Mouse (Mus musculus) kidney, postnatal 0 days (tissue): ENCODE results near the gene Nanos1. TPM values are rescaled to one million over a fixed set of nuclear protein-coding genes. Genes with fewer than 3 reads are reported as not detected.
A peak's percentile ranks its signal among the peaks of the same experiment; 100 is the strongest.

Experiments used
- ATAC-seq: fragments of 200-750 bp; cut with Nextera tagmentation; replicated peaks from 2 replicates; pipeline ENCODE4 v1.8.0; 2017; ENCODE audit warnings: low read depth, moderate number of reproducible peaks, moderate TSS enrichment, moderate library complexity; ENCODE audit not compliant: low FRiP score
- DNase-seq: peaks from one replicate; pipeline ENCODE4 v3.0.0-alpha.2; 2016; ENCODE audit warnings: low spot score
- H3K27ac ChIP-seq: fragments of 300-500 bp; sonication (generic); 2 replicates; pipeline ENCODE4 v1.5.1; 2014; ENCODE audit warnings: mild to moderate bottlenecking
- H3K27me3 ChIP-seq: fragments of 300-500 bp; sonication (generic); 2 replicates; pipeline ENCODE4 v1.6.1; 2014; ENCODE audit warnings: low read length, mixed read lengths; ENCODE audit not compliant: insufficient read depth
- H3K36me3 ChIP-seq: fragments of 300-500 bp; sonication (generic); 2 replicates; pipeline ENCODE4 v1.6.1; 2014; ENCODE audit warnings: low read length, mixed read lengths; ENCODE audit not compliant: insufficient read depth
- H3K4me1 ChIP-seq: fragments of 300-500 bp; sonication (generic); replicated peaks from 2 replicates; pipeline ENCODE4 v1.6.1; 2014; ENCODE audit warnings: antibody characterized with exemption, low read length, mixed read lengths; ENCODE audit not compliant: insufficient read depth
- H3K4me2 ChIP-seq: fragments of 300-500 bp; sonication (generic); 2 replicates; pipeline ENCODE4 v1.6.1; 2014; ENCODE audit warnings: mild to moderate bottlenecking, low read length, moderate library complexity, mixed read lengths
- H3K4me3 ChIP-seq: fragments of 300-500 bp; sonication (generic); replicated peaks from 2 replicates; pipeline ENCODE4 v1.5.1; 2014; ENCODE audit warnings: low read depth, low read length
- H3K9ac ChIP-seq: fragments of 300-500 bp; sonication (generic); 2 replicates; pipeline ENCODE4 v1.6.1; 2014; ENCODE audit warnings: low read depth, low read length
- H3K9me3 ChIP-seq: fragments of 300-500 bp; sonication (generic); replicated peaks from 2 replicates; pipeline ENCODE4 v1.6.1; 2016; ENCODE audit warnings: low read length, inconsistent platforms, mixed read lengths
- CTCF ChIP-seq: IDR thresholded peaks from 2 replicates; pipeline ENCODE4 v1.5.1; 2016; ENCODE audit warnings: antibody characterized with exemption, low read depth, mild to moderate bottlenecking, moderate library complexity
- WGBS: fragments of 180-500 bp; shearing (Covaris S2); extraction: QIAGEN DNeasy Blood & Tissue Kit; methylation state at CpG from one replicate; pipeline ENCODE4 v1.1.7; 2014; 5-methylcytosine and 5-hydroxymethylcytosine counted together
- polyA plus RNA-seq: library from polyadenylated mRNA; unstranded; fragments of >200 nt; fragmentation: Nextera tagmentation; extraction: Ambion mirVana; gene quantifications from 2 replicates; pipeline ENCODE4 v1.2.1, GENCODE M21; 2015

The Nanos1 gene
- polyA plus RNA-seq, 1 experiment from 2014 or later: 0.75 TPM

DNA sequence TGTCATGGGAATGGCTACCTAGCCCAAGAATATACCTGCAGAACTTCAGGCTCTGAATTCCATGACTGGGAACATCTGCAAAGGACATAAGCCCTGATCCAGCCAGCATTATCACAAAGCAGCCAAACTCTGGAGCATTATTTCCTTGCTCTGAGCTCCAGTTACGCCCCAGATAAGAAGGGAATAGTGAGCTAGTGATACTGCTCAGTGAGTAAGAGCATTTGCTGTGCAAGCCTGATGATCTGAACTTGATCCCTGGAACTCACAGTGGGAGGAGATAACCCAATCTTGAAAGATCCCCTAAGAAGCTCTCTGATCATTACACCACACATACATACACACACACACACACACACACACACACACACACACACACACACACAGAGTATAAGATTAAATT, 24.5 kb upstream of the Nanos1 start:
- H3K4me1 ChIP-seq: no peaks in the 10 kb centered on the region
- H3K9ac ChIP-seq: no peak overlapping the region
- H3K4me3 ChIP-seq: no peak overlapping the region
- 70% methylated on average over 1 of the region's 1 CpGs for WGBS
- no peaks in the 10 kb centered on the region for H3K36me3 ChIP-seq
- H3K27me3 ChIP-seq: no peaks in the 10 kb centered on the region
- ATAC-seq (no peak), DNase-seq (no peak)
- H3K9me3 ChIP-seq: no peaks in the 10 kb centered on the region
- H3K27ac ChIP-seq: no peak overlapping the region
- H3K4me2 ChIP-seq: no peak overlapping the region
- no peak for TF ChIP-seq CTCF

DNA sequence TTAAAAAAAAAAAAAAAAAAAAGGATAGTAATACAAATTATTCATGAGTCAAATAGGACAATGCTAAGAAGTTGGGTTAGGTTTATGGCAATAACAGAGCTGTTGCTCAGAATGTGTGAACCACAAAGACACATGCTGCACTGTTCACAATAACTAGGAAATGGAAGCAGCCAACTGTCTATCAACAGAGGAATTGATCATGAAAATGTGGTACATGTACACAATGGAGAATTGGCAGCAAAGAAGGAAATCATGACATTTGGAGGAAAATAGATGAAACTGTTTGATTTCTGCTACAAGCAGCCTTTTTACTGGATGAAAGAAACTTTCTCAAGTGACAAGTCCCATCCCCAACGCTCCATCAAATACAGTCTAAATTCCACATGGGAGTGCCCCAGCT, 23.8 kb upstream of the Nanos1 start:
- no peak for ATAC-seq
- no peak for TF ChIP-seq CTCF
- no peak overlapping the region for H3K27ac ChIP-seq
- H3K36me3 ChIP-seq: no peaks in the 10 kb centered on the region
- H3K4me1 ChIP-seq: no peaks in the 10 kb centered on the region
- 74% methylated on average over 1 of the region's 1 CpGs for WGBS
- no peak overlapping the region for H3K4me2 ChIP-seq
- no peaks in the 10 kb centered on the region for H3K27me3 ChIP-seq
- H3K4me3 ChIP-seq: no peak overlapping the region
- H3K9ac ChIP-seq: no peak overlapping the region
- no peaks in the 10 kb centered on the region for H3K9me3 ChIP-seq
- DNase-seq: no peak

DNA sequence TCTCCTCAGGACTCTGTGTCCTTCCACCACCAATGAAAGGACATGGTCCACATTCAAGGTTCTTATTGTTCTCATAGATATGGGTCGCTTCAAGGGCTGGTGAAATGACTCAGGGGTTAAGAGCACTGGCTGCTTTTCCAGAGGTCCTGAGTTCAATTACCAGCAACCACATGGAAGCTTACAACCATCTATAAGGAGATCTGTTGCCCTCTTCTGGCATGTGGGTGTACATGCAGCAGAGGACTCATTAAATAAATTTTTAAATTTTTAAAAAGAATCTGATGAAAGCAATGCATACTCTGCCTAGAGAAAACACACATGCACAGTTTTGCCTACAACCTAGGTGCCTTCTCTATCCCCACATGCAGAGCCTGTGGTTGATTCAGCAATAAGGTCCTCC, 15.2 kb upstream of the Nanos1 start:
- H3K4me2 ChIP-seq: no peak overlapping the region
- H3K4me1 ChIP-seq: no peaks in the 10 kb centered on the region
- H3K27ac ChIP-seq: no peak overlapping the region
- no peak for DNase-seq
- H3K36me3 ChIP-seq: no peaks in the 10 kb centered on the region
- H3K9me3 ChIP-seq: no peaks in the 10 kb centered on the region
- no peaks in the 10 kb centered on the region for H3K27me3 ChIP-seq
- H3K4me3 ChIP-seq: no peak overlapping the region
- no peak for ATAC-seq
- no peak overlapping the region for H3K9ac ChIP-seq
- no peak; the same call in 1 of the 2 replicates for TF ChIP-seq CTCF
- WGBS: 71% methylated on average over 1 of the region's 1 CpGs

DNA sequence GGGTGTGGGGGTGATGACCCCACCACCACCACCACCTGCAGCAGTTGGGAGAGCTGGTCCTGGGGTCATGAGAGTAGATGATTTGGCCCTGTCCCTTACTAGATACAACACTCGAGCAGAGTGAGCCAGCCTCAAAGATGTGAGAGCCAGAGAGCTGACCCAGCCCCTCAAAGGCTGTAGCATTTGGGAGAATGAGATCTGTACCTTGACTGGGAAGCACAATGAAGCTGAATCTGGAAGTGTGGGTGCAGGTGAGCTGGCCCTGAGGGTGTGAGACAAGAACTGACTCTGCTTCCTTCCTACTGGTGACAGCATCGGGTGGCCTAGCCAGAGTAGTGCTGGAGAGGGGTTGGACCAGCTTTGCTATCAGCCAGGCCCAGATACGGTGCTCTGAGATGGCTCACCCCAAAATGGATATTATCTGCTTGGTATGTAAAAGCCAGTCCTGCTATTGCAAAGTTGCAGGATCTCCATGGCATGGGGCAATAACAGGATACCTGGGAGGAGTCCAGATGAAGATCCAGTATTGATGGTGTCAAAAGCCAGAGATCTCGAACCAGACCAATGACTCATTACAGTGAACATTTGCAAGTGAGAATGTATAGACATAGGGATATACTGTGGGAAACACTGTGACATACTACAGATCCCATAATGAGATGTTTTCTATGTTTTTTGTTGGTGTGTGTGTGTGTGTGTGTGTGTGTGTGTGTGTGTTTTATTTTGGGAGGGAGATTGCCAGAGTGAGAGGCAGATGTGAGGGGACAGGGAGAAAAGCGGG, 11.8 kb upstream of the Nanos1 start:
- Histone ChIP-seq H3K4me2 (no peak overlapping the region), H3K36me3 (no peaks in the 10 kb centered on the region), H3K4me1 (no peaks in the 10 kb centered on the region), H3K4me3 (no peak overlapping the region), H3K27me3 (no peaks in the 10 kb centered on the region), H3K9me3 (no peaks in the 10 kb centered on the region), H3K9ac (no peak overlapping the region), H3K27ac (no peak overlapping the region)
- ATAC-seq: no peak
- TF ChIP-seq CTCF: no peak
- DNase-seq: no peak
- 71% methylated on average over 5 of the region's 5 CpGs for WGBS

DNA sequence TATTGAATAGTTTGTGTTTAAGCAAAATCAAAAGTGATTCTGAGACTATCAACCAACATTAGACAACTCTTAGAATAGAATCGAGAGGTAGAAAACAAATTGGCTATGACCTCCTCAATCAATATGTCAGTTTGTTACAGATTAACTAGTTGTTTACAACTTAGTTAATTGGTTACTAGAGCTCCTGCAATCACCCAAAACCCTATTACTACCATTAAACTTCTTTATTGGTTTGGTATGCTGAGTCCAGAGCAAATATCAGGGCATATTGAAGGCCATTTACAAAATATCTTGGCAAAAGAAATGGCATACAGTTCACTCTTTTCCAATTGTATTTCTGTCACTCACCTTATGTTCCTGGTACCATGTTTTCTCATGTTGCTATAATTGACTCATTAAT, 8.0 kb upstream of the Nanos1 start:
- no peak overlapping the region for H3K4me2 ChIP-seq
- no peaks in the 10 kb centered on the region for H3K4me1 ChIP-seq
- TF ChIP-seq CTCF: no peak
- H3K9me3 ChIP-seq: no peaks in the 10 kb centered on the region
- ATAC-seq (no peak), DNase-seq (no peak)
- H3K27ac ChIP-seq: no peak overlapping the region
- WGBS: 66% methylated on average over 1 of the region's 1 CpGs
- H3K9ac ChIP-seq: no peak overlapping the region
- H3K36me3 ChIP-seq: no peaks in the 10 kb centered on the region
- no peak overlapping the region for H3K4me3 ChIP-seq
- no peaks in the 10 kb centered on the region for H3K27me3 ChIP-seq

DNA sequence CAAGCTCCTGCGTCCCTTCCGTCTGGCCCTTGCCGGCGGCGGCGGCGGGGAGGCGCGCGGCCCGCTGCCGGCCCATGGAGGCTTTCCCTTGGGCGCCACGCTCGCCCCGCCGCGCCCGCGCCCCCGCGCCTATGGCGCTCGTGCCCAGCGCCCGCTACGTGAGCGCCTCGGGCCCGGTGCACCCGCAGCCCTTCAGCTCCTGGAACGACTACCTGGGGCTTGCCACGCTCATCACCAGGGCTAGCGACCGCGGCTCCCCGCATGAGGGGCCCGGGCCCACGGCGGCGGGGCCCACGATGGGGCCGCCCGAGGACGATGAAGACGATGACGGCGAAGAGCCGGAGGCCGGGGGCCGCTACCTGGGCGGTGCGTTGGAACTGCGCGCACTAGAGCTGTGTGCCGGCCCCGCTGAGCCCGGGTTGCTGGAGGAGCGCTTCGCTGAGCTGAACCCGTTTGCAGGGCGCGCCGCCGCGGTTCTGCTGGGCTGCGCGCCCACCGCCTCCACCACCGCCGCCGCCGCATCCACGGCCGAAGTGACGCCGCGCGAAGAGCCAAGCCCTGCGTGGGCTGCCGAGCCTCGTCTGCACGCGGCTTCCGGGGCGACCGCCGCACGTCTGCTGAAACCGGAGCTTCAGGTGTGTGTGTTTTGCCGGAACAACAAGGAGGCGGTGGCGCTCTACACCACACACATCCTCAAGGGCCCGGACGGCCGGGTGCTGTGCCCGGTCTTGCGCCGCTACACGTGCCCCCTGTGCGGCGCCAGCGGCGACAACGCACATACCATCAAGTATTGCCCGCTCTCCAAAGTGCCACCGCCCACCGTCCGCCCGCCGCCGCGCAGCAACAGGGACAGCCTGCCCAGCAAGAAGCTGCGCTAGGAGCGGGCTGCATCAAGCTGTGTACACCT, 658 bp downstream of the Nanos1 start:
- DNase-seq: peak; percentile 29
- H3K4me1 ChIP-seq: peaks cover 10% of the 10 kb centered on the region; the same call in 1 of the 2 replicates
- WGBS: under 1% methylated on average over 101 of the region's 115 CpGs
- peak overlapping the region; percentile 88 for H3K4me2 ChIP-seq
- no peaks in the 10 kb centered on the region for H3K9me3 ChIP-seq
- H3K36me3 ChIP-seq: 0 out of 2 replicates have a peak, but pooled peaks cover 4% of the 10 kb centered on the region
- H3K27me3 ChIP-seq: no peaks in the 10 kb centered on the region
- peak overlapping the region; percentile 52 for H3K9ac ChIP-seq
- no peak for TF ChIP-seq CTCF
- no peak overlapping the region for H3K27ac ChIP-seq
- H3K4me3 ChIP-seq: peak overlapping the region; percentile 74
- peak; percentile 65 for ATAC-seq
